Mouse (Mus musculus): ENCODE results near the gene Lrig1. TPM values are rescaled to one million over a fixed set of nuclear protein-coding genes. Genes with fewer than 3 reads are reported as not detected.

The Lrig1 gene
- polyA plus RNA-seq, 1 experiment from 2014 or later = 15.2 TPM

- H3K4me3 ChIP-seq (ENCODE audit: low read depth, low read length) = peak overlapping the region; percentile 89
- no peaks in the 10 kb centered on the region for H3K9me3 ChIP-seq (ENCODE audit: control insufficient read depth, low read length)
- no peaks in the 10 kb centered on the region for H3K27me3 ChIP-seq (ENCODE audit: control insufficient read depth, insufficient read depth, low read length)
- TF ChIP-seq EP300 (optimal IDR thresholded peaks at IDR 0.05) (no peak), CTCF (IDR thresholded peaks at IDR 0.05; ENCODE audit: low read depth) (peak; percentile 53)
- H3K4me2 ChIP-seq (replicated peaks; ENCODE audit: low read depth) = peak overlapping the region; percentile 70
- peak; percentile 68 for DNase-seq (ENCODE audit: low spot score)
- peak; percentile 9; the same call in 1 of the 2 replicates for ATAC-seq (ENCODE audit: low FRiP score, low TSS enrichment)
- no peak overlapping the region; the same call in 1 of the 2 replicates for H3K9ac ChIP-seq (ENCODE audit: low read length)
- H3K36me3 ChIP-seq (ENCODE audit: control insufficient read depth, insufficient read depth, low read length) = no peaks in the 10 kb centered on the region
- H3K27ac ChIP-seq (replicated peaks) = peak overlapping the region; percentile 61
- WGBS = under 1% methylated on average over 18 of the region's 18 CpGs
- no peaks in the 10 kb centered on the region for H3K4me1 ChIP-seq (replicated peaks; ENCODE audit: control insufficient read depth, insufficient read depth)
These were observed 1.1 kb upstream of the Lrig1 start for GRCm38 (mm10) chr6:94701071-94701470.

- WGBS = under 1% methylated on average over 8 of the region's 8 CpGs
- H3K9ac ChIP-seq (ENCODE audit: low read length) = no peak overlapping the region
- H3K36me3 ChIP-seq (ENCODE audit: control insufficient read depth, insufficient read depth, low read length) = no peaks in the 10 kb centered on the region
- H3K4me2 ChIP-seq (replicated peaks; ENCODE audit: low read depth) = peak overlapping the region; percentile 70
- TF ChIP-seq CTCF (IDR thresholded peaks at IDR 0.05; ENCODE audit: low read depth) (no peak), EP300 (optimal IDR thresholded peaks at IDR 0.05) (no peak)
- no peaks in the 10 kb centered on the region for H3K27me3 ChIP-seq (ENCODE audit: control insufficient read depth, insufficient read depth, low read length)
- H3K4me3 ChIP-seq (ENCODE audit: low read depth, low read length) = peak overlapping the region; percentile 89
- H3K4me1 ChIP-seq (replicated peaks; ENCODE audit: control insufficient read depth, insufficient read depth) = peaks cover 1% of the 10 kb centered on the region; the same call in 1 of the 2 replicates
- H3K9me3 ChIP-seq (ENCODE audit: control insufficient read depth, low read length) = no peaks in the 10 kb centered on the region
- DNase-seq (ENCODE audit: low spot score) = peak; percentile 79
- H3K27ac ChIP-seq (replicated peaks) = peak overlapping the region; percentile 61
- ATAC-seq (ENCODE audit: low FRiP score, low TSS enrichment) = peak; percentile 43
These were observed 654 bp upstream of the Lrig1 start for GRCm38 (mm10) chr6:94700612-94701011.

GRCm38 (mm10) chr6:94699173-94699987 is 578 bp downstream of the Lrig1 start:
- H3K4me3 ChIP-seq (ENCODE audit: low read depth, low read length) = peak overlapping the region; percentile 89
- DNase-seq (ENCODE audit: low spot score) (peak; percentile 63), ATAC-seq (ENCODE audit: low FRiP score, low TSS enrichment) (peak; percentile 29)
- H3K4me1 ChIP-seq (replicated peaks; ENCODE audit: control insufficient read depth, insufficient read depth) = peaks cover 13% of the 10 kb centered on the region
- no peak for TF ChIP-seq CTCF (IDR thresholded peaks at IDR 0.05; ENCODE audit: low read depth)
- TF ChIP-seq EP300 (optimal IDR thresholded peaks at IDR 0.05) = no peak
- no peaks in the 10 kb centered on the region for H3K36me3 ChIP-seq (ENCODE audit: control insufficient read depth, insufficient read depth, low read length)
- WGBS = under 1% methylated on average over 63 of the region's 95 CpGs
- H3K27me3 ChIP-seq (ENCODE audit: control insufficient read depth, insufficient read depth, low read length) = no peaks in the 10 kb centered on the region
- peak overlapping the region; percentile 89 for H3K9ac ChIP-seq (ENCODE audit: low read length)
- no peaks in the 10 kb centered on the region for H3K9me3 ChIP-seq (ENCODE audit: control insufficient read depth, low read length)
- peak overlapping the region; percentile 95 for H3K27ac ChIP-seq (replicated peaks)
- H3K4me2 ChIP-seq (replicated peaks; ENCODE audit: low read depth) = peak overlapping the region; percentile 79

- Histone ChIP-seq H3K27ac (replicated peaks) (peak overlapping the region; percentile 95), H3K36me3 (ENCODE audit: control insufficient read depth, insufficient read depth, low read length) (no peaks in the 10 kb centered on the region), H3K9me3 (ENCODE audit: control insufficient read depth, low read length) (no peaks in the 10 kb centered on the region), H3K4me2 (replicated peaks; ENCODE audit: low read depth) (peak overlapping the region; percentile 79), H3K27me3 (ENCODE audit: control insufficient read depth, insufficient read depth, low read length) (no peaks in the 10 kb centered on the region), H3K9ac (ENCODE audit: low read length) (peak overlapping the region; percentile 89), H3K4me1 (replicated peaks; ENCODE audit: control insufficient read depth, insufficient read depth) (peaks cover 15% of the 10 kb centered on the region), H3K4me3 (ENCODE audit: low read depth, low read length) (peak overlapping the region; percentile 89)
- ATAC-seq (ENCODE audit: low FRiP score, low TSS enrichment) = no peak
- TF ChIP-seq EP300 (optimal IDR thresholded peaks at IDR 0.05) = no peak
- no peak for TF ChIP-seq CTCF (IDR thresholded peaks at IDR 0.05; ENCODE audit: low read depth)
- DNase-seq (ENCODE audit: low spot score) = no peak
- 5% methylated on average over 11 of the region's 11 CpGs for WGBS
These were observed 1.3 kb downstream of the Lrig1 start for GRCm38 (mm10) chr6:94698509-94699172.

- WGBS = 28% methylated on average over 1 of the region's 1 CpGs
- Histone ChIP-seq H3K27me3 (ENCODE audit: control insufficient read depth, insufficient read depth, low read length) (no peaks in the 10 kb centered on the region), H3K9ac (ENCODE audit: low read length) (no peak overlapping the region; the same call in 1 of the 2 replicates), H3K36me3 (ENCODE audit: control insufficient read depth, insufficient read depth, low read length) (no peaks in the 10 kb centered on the region), H3K27ac (replicated peaks) (peak overlapping the region; percentile 41; the same call in 1 of the 2 replicates), H3K4me1 (replicated peaks; ENCODE audit: control insufficient read depth, insufficient read depth) (peaks cover 16% of the 10 kb centered on the region), H3K4me2 (replicated peaks; ENCODE audit: low read depth) (peak overlapping the region; percentile 79), H3K4me3 (ENCODE audit: low read depth, low read length) (peak overlapping the region; percentile 89), H3K9me3 (ENCODE audit: control insufficient read depth, low read length) (no peaks in the 10 kb centered on the region)
- ATAC-seq (ENCODE audit: low FRiP score, low TSS enrichment) = no peak
- no peak for DNase-seq (ENCODE audit: low spot score)
- TF ChIP-seq CTCF (IDR thresholded peaks at IDR 0.05; ENCODE audit: low read depth) (no peak), EP300 (optimal IDR thresholded peaks at IDR 0.05) (no peak)
These were observed 2.5 kb downstream of the Lrig1 start for GRCm38 (mm10) chr6:94697423-94697822.
